Mouse (Mus musculus) heart, postnatal 0 days (tissue): ENCODE results near the gene 4930469K13Rik. TPM values are rescaled to one million over a fixed set of nuclear protein-coding genes. Genes with fewer than 3 reads are reported as not detected.

ENCODE experiments used
- ATAC-seq: fragments of 200-750 bp; cut with Nextera tagmentation; 2 replicates; pipeline ENCODE4 v1.8.0; 2017; ENCODE audit warnings: low read depth, moderate number of reproducible peaks, moderate library complexity; ENCODE audit not compliant: insufficient read depth
- DNase-seq: peaks from one replicate; pipeline ENCODE4 v3.0.0-alpha.2; 2016; ENCODE audit warnings: low spot score
- H3K27ac ChIP-seq: fragments of 300-500 bp; sonication (generic); 2 replicates; pipeline ENCODE4 v1.5.1; 2014; ENCODE audit warnings: low read depth, mild to moderate bottlenecking
- H3K27me3 ChIP-seq: fragments of 300-500 bp; sonication (generic); 2 replicates; pipeline ENCODE4 v1.6.1; 2014; ENCODE audit warnings: low read length, mixed read lengths; ENCODE audit not compliant: control insufficient read depth, insufficient read depth
- H3K36me3 ChIP-seq: fragments of 300-500 bp; sonication (generic); replicated peaks from 2 replicates; pipeline ENCODE4 v1.6.1; 2014; ENCODE audit warnings: low read length, mixed read lengths; ENCODE audit not compliant: control insufficient read depth, insufficient read depth
- H3K4me1 ChIP-seq: fragments of 300-500 bp; sonication (generic); 2 replicates; pipeline ENCODE4 v1.6.1; 2014; ENCODE audit warnings: antibody characterized with exemption; ENCODE audit not compliant: control insufficient read depth, insufficient read depth
- H3K4me2 ChIP-seq: fragments of 300-500 bp; sonication (generic); 2 replicates; pipeline ENCODE4 v1.6.1; 2014; ENCODE audit warnings: low read depth, mild to moderate bottlenecking, low read length, moderate library complexity
- H3K4me3 ChIP-seq: fragments of 300-500 bp; sonication (generic); 2 replicates; pipeline ENCODE4 v1.5.1; 2014; ENCODE audit warnings: low read depth, low read length
- H3K9ac ChIP-seq: fragments of 300-500 bp; sonication (generic); replicated peaks from 2 replicates; pipeline ENCODE4 v1.6.1; 2014; ENCODE audit warnings: low read depth, low read length, mixed read lengths
- H3K9me3 ChIP-seq: fragments of 300-500 bp; sonication (generic); replicated peaks from 2 replicates; pipeline ENCODE4 v1.6.1; 2016; ENCODE audit warnings: low read length; ENCODE audit not compliant: control insufficient read depth
- CTCF ChIP-seq: IDR thresholded peaks from 2 replicates; pipeline ENCODE4 v1.5.1; 2016; ENCODE audit warnings: antibody characterized with exemption, control low read depth, low read depth
- EP300 ChIP-seq: IDR thresholded peaks from 2 replicates; pipeline ENCODE4 v1.6.1; 2016; ENCODE audit warnings: antibody characterized with exemption, low read depth
- WGBS: fragments of 180-500 bp; shearing (Covaris S2); extraction: QIAGEN DNeasy Blood & Tissue Kit; methylation state at CpG from one replicate; pipeline ENCODE4 v1.1.7; 2014; 5-methylcytosine and 5-hydroxymethylcytosine counted together
- polyA plus RNA-seq: library from polyadenylated mRNA; unstranded; fragments of >200 nt; fragmentation: Nextera tagmentation; extraction: Ambion mirVana; gene quantifications from 2 replicates; pipeline ENCODE4 v1.2.1, GENCODE M21; 2015
- total RNA-seq: library from RNA; depleted of rRNA; stranded (reverse); fragments of >200 nt; gene quantifications from 2 replicates; pipeline ENCODE4 v1.2.3, GENCODE M21; 2014; ENCODE audit warnings: low replicate concordance

Gene 4930469K13Rik
- total and polyA plus RNA-seq, 2 experiments from 2014 or later: not detected

GRCm38 (mm10) chr11:33932386-33933111 lies 165.8 kb downstream of the 4930469K13Rik start:
- no peak overlapping the region; the same call in 1 of the 2 replicates for H3K4me3 ChIP-seq
- H3K4me2 ChIP-seq: peak overlapping the region; percentile 33
- 0 out of 2 replicates have a peak overlapping the region, but pooled peaks have one; percentile 13 for H3K9ac ChIP-seq
- DNase-seq (no peak), ATAC-seq (no peak; the same call in 1 of the 2 replicates)
- H3K27ac ChIP-seq: no peak overlapping the region
- no peaks in the 10 kb centered on the region for H3K36me3 ChIP-seq
- WGBS: 53% methylated on average over 18 of the region's 18 CpGs
- peaks cover 11% of the 10 kb centered on the region; the same call in 1 of the 2 replicates for H3K27me3 ChIP-seq
- no peaks in the 10 kb centered on the region for H3K9me3 ChIP-seq
- H3K4me1 ChIP-seq: 0 out of 2 replicates have a peak, but pooled peaks cover 6% of the 10 kb centered on the region
- TF ChIP-seq CTCF (no peak), EP300 (no peak)

GRCm38 (mm10) chr11:33931836-33932385 lies 166.4 kb downstream of the 4930469K13Rik start:
- peaks cover 11% of the 10 kb centered on the region; the same call in 1 of the 2 replicates for H3K27me3 ChIP-seq

GRCm38 (mm10) chr11:33929412-33929811 lies 168.9 kb downstream of the 4930469K13Rik start:
- Histone ChIP-seq H3K9ac (no peak overlapping the region), H3K4me2 (no peak overlapping the region), H3K27ac (no peak overlapping the region), H3K36me3 (no peaks in the 10 kb centered on the region), H3K9me3 (no peaks in the 10 kb centered on the region), H3K27me3 (peaks cover 11% of the 10 kb centered on the region; the same call in 1 of the 2 replicates), H3K4me3 (no peak overlapping the region), H3K4me1 (0 out of 2 replicates have a peak, but pooled peaks cover 6% of the 10 kb centered on the region)
- no peak for TF ChIP-seq CTCF
- no peak for TF ChIP-seq EP300
- no peak; the same call in 1 of the 2 replicates for ATAC-seq
- WGBS: 69% methylated on average over 11 of the region's 11 CpGs
- DNase-seq: no peak

More at GRCm38 (mm10) chr11:33931836-33932385, 166.4 kb downstream of the 4930469K13Rik start:
- 13% methylated on average over 8 of the region's 10 CpGs for WGBS
- Histone ChIP-seq H3K9me3 (no peaks in the 10 kb centered on the region), H3K9ac (no peak overlapping the region), H3K36me3 (no peaks in the 10 kb centered on the region), H3K27ac (no peak overlapping the region), H3K4me2 (peak overlapping the region; percentile 33), H3K4me3 (no peak overlapping the region; the same call in 1 of the 2 replicates), H3K4me1 (0 out of 2 replicates have a peak, but pooled peaks cover 6% of the 10 kb centered on the region)
- no peak for TF ChIP-seq CTCF
- no peak for TF ChIP-seq EP300
- no peak for DNase-seq
- no peak for ATAC-seq

GRCm38 (mm10) chr11:33928658-33929057 lies 169.7 kb downstream of the 4930469K13Rik start:
- no peak overlapping the region for H3K4me2 ChIP-seq
- TF ChIP-seq CTCF: peak; percentile 65
- no peak for TF ChIP-seq EP300
- no peaks in the 10 kb centered on the region for H3K36me3 ChIP-seq
- WGBS: 35% methylated on average over 7 of the region's 7 CpGs
- ATAC-seq (no peak), DNase-seq (peak; percentile 35)
- H3K4me3 ChIP-seq: no peak overlapping the region
- no peak overlapping the region for H3K27ac ChIP-seq
- H3K27me3 ChIP-seq: peaks cover 11% of the 10 kb centered on the region; the same call in 1 of the 2 replicates
- H3K9me3 ChIP-seq: no peaks in the 10 kb centered on the region
- 0 out of 2 replicates have a peak, but pooled peaks cover 6% of the 10 kb centered on the region for H3K4me1 ChIP-seq
- H3K9ac ChIP-seq: no peak overlapping the region

- Histone ChIP-seq H3K4me3 (no peak overlapping the region), H3K9ac (no peak overlapping the region), H3K9me3 (no peaks in the 10 kb centered on the region), H3K4me1 (0 out of 2 replicates have a peak, but pooled peaks cover 6% of the 10 kb centered on the region), H3K27me3 (peaks cover 11% of the 10 kb centered on the region; the same call in 1 of the 2 replicates), H3K27ac (no peak overlapping the region), H3K4me2 (no peak overlapping the region), H3K36me3 (no peaks in the 10 kb centered on the region)
- ATAC-seq (no peak), DNase-seq (no peak)
- TF ChIP-seq EP300 (no peak), CTCF (no peak)
- 52% methylated on average over 4 of the region's 4 CpGs for WGBS
Observed at GRCm38 (mm10) chr11:33927836-33928235, 170.5 kb downstream of the 4930469K13Rik start.
